Mouse (Mus musculus) heart, postnatal 4 days (tissue): ENCODE measurements at regions not wholly inside any gene's neighbourhood (a gene's known extent, or its start where the extent isn't known, plus 50 kb on each side); places are given as distances from the start of the nearest gene placed in this dataset.

Source experiments
- DNase-seq: peaks from one replicate; pipeline ENCODE4 v3.0.0; 2021

DNA sequence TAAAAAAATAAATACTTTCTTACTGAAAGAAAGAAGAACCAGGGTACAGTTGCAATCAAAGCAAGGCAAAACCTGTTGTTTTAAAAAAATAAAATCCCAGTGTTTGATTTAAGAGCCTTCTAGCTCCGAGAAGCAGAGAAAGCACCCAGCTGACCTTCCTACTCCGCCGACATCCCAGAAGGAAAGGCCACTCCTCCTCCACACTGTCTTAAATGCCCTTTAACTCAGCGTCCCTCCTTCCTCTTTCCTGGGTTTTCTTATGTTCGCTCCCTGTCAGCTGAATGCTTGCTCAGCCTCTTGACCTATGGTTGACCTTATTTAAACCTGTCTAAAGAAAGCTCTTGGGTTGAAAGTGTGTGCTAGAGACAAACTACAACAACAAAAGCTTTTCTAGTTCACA is 79.1 kb downstream of the Sptssa start:
- no peak for DNase-seq

DNA sequence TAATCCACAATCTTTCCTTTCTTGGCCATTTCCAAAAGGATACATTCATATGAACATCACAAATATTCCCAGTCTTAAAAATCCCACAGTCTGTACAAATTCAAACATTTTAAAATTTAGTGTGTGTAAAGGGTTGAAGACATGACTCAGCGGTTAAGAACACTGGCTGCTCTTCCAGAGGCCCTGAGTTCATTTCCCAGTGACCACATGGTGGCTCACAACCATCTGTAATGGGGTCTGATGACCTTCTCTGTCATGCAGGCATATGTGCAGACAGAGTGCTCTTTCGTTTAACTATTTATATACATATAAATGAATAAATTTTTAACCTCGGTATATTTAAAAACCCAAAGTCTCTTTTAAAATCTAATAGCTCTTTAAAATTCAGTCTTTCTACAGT is 79.6 kb downstream of the Sptssa start:
- no peak for DNase-seq

DNA sequence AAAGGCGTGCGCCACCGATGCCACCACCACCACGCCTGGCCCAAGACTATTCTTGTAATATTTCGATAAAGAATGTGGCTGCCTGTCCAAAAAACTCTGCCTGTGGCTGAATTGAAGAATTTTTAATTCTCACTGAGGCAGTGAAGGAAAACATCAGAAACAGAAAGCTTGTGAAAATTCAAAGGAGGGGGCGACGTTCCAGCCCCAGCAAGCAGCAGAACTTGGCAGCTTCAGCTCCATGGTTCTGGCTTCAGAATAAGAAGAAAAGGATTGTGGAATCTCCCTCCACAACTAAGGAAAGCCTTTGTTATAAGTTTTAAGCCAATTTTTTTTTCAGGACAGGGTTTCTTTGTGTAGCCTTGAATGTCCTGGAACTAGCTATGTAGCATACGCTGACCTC is 83.5 kb downstream of the Sptssa start:
- no peak for DNase-seq

DNA sequence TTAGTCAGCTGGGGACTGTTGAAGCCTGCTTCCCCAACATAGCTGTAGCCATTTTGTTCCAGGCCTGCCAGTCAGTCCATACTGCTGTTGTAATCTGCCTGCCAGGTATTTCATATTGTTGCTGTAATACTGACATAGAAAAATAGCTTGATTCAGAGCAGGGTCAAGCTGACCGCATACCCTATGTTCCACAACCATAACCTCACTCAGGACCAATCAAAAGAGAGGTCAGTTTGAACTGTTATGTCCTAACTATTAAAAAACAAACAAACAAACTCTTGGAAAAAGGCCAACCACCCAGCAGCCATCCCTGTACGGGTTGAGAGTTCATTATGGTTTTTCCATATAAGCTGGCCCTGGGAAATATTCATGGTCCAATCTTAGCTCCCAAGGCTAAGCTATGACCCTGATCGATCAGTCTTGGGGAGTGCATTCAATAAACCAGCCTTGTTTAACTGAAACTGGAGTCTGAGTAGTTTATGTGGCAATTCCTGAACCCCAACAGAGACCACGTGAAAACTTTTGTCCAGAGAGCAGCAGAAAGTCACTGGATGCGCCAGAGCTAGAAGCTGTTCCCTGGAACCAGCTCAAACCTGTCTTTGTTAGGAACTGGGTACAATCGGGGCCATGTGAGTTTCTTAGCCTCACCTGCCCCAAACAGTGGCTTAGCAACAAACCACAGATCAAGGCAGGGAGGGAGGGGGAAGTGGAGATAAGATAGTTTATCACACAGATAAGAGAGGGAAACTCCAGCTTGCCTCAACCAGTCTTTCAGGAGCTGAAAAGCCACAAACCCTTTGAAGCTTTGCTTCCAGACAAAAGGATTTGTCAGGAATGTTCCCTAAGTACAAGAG is 88.1 kb downstream of the Sptssa start:
- DNase-seq: no peak

DNA sequence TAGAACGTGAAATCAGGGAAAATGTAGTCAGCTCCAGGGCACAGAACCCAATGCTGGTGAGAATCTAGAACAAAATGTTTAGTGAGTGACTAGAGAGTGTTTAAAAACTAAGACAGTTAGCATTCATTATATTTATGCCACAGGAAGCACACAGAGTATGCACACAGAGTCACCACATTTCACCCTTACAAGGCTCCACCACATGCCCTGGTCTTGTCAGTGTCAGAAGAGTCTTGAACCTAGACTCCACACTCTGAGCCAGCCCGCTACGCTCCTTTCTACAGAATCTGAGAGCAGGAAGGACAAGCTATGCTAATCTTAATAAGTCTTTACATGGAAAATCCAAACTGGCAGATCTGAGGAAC is 89.0 kb downstream of the Sptssa start:
- DNase-seq: no peak

DNA sequence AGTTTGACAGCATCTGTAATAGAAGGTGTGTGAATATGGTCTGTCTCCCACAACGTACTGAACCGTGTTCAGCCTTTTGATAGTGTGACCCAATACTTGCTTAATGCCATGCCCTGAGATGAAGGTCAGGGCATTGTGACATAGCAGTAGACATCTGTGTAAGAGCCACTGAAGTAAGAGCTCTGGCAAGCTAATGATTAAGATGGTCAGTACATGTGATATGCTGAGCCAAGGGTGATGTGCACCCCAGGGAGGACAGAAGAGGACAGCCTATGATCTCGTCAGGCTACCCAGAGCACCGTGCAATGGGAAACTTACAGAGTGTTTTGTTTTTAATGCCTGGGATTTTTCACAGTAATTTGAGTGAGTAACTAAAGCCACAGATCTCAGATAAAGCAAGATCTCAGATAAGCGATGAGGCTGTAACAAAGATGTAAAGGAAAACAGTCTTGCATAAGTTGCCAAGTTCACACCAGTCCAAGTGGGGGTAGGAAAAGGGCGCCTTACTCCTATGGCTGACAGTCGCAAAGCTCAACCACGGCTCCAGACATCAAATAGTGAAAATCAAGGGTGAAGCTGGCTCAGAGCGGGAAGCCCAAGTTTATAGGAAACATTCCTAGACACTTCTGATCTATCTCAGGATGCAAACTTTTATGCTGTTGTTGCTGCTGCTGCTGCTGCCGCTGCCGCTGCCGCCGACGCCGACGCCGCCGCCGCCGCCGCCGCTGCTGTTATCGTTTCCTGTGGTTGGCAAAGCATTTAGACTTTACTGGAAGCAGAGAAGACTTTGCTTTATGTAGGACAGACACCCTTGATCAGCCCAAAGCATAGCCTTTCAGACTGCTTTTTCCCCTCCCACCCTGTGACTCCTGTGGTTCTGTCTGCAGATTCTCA is 89.6 kb downstream of the Sptssa start:
- DNase-seq: no peak

DNA sequence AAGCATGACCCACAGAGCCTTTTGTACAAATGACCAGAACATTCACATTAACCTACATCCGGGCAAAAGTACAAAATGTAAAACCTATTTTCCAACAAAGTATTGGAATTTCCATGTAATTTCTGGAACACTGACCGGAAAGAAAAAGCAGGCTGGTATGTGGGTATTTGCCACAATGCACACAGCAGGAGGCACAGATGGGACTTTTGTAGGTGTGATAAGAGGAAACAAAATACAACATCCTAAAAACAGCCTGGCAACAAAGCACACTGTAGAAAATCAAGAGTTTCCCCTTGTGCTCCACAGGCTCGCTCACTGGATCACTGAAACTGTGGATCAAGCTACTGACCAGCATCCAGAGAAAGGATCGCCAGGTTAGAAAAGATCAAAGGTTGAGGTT is 94.4 kb downstream of the Sptssa start:
- DNase-seq: no peak

DNA sequence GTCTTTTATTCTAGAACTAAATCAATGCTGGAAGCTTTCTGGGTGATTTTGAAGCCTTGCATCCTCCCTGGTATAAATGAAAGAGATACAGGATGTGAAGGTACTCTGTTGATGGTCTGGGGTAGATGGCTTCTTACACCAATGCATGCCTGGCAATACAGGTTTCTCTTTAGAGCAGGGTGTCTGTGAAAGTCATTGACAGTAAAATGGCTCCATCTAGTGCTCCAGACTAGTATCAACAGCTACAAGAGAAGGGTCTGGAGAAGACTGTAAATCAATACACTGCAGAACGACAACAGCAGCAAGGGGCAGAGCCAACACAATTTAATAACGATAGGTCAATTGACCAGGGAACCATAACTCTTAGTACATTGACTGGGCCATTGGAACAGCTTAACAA is 98.3 kb downstream of the Sptssa start:
- peak; percentile 12 for DNase-seq

DNA sequence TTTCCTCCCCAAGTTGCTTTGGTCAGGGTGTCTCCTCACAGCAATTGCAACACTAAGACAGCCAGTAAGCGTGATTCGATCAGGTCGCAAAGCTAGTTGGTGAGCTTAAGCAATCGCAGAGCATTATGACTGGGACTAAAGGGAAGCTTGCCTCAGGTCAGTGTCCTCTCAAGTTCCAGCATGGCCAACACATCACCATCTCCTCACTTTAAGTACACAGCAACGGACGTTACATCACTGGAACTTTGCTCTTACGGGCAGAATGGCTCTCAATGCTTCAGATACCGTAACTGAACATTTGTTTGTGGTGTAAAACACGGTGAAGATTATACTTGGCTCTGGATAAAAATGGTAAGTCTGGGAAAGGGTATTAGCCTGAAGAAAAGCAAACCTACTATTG is 106.7 kb downstream of the Sptssa start:
- no peak for DNase-seq

DNA sequence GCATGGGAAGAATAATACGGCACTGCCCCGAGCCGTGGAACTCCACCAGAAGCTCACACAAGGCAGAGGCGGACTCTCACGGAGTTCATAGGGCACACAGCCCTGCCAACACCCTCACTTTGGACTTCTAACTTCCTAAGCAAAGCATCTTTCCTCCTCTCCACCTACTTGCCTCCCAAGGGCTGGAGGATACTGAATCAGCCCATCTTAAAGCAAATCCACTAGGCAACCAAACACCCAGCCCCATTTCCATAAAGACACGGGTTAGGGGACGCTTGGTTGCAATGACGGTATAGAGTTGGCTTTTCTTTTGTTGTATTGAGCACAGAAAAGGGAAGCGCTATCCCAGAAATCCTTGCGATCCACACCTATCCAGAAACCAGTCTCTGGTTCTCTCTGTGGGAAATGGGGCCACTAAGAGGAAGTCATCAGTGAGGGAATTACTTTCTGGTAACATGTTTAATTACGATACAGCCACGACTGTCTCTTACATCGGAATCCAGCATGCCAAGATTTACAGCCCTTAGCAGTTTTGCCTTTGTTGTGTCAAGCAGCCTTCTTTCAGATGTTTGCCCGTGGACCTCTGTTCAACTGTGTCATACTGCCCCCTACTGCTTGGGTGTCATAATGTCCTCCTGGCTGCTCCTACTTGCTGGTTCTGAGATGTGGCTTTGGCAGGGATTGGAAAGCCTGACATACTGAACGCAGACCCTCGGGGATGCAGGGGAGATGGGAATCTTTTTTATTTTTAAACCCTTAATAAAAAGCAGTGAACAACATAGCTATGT is 110.4 kb downstream of the Sptssa start:
- DNase-seq: peak; percentile 87

DNA sequence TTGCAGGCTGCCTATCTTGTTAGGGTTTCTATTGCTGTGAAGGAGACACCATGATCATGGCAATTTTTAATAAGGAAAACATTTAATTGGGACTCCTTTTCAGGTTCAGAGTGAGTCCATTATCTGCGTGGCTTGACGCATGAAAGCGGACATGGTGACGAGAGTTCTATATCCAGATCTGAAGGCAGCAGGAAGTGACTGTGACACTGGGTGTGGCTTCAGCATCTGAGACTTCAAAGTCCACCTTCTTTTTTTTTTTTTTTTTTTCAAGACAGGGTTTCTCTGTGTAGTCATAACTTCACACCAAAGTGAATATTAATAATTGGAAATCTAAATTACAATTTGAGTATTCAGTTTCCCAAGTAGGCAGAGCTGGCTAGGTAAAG is 118.1 kb downstream of the Sptssa start:
- no peak for DNase-seq

DNA sequence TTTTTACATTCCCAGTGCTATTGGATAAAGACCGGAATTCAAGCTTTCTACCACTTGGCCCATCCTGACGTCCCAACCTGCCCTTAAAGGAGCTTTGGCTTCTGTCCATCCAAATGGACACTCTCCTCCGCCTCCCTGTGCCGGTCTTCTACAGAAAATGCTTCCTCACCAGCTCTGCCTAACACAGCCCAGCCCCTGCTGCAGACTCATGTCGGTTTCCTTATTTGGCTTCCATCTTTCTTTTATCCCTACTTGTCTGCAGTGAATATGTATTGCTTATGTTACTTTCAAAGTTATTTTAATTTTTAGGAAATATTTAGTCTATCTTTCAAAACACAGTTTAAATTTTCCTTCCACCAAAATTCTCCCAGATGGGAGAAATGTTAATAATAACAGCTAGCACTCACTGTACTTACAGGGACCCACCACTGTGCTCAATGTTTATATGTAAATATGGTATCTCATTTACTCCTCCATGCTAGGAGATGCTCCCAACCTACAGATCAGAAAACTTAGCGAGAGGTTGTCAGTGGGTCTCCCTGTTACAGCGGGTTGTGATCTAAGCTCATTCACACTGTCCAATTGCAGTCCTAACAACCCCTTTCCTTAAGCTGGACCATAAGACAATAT is 118.6 kb downstream of the Sptssa start:
- no peak for DNase-seq

DNA sequence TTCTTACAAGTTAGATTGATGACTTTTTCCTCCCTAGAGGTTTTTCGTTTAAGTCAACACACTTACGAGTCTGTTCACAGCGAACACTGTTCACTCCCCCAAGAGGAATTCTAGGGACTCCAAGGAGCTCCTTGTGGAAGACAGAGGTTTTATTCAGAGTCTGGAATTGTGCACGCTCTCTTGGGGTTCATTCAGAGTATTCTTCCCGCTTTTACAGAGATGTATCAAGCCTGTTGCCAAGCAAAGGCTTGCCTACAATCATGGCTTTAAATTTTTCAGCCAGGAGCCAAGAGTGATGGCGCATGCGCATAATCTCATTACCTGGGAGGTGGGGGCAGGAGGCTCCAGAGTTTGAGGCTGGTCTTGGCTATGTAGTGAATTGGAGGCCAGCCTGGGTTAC is 119.4 kb downstream of the Sptssa start:
- DNase-seq: no peak

DNA sequence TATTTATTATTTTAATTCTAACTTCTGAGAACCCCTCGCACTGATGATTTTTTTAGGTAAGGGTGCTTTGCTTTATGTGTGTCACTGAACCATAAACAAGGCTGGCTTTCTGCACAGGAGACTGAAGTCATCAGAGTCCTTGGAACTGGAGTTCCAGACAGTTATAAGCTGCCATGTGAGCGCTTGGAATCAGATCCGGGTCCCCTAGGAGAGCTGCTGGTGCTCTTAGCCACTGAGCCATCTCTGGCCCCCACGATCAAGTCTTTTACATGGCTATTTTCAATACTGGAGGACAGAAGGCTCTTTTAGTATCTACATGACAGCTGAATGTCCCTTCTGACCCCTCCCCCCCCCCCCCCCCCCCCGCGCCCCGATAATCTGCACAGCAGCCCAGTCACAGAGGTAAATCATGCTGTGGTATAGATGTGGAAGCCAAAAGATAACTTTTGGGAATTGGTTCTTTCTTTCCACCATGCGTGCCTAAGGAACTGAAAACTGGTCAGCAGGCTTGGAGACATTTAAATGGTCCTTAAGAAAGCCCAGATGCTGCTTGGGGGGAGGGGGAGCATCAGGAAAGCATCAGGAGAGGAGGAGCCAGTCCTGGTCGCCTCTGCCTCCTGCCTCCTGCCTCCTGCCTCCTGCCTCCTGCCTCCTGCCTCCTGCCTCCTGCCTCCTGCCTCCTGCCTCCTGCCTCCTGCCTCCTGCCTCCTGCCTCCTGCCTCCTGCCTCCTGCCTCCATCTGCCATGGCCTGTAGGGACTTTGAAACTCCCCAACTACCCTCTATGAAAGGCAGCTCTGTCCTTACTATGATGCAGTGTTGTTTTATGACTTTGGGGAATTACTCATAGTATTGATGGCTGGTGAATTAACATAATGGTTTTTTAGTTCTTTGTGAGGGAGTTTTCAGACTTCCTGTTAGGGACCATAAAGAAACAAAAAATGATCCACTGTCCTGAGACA is 120.5 kb downstream of the Sptssa start:
- no peak for DNase-seq

DNA sequence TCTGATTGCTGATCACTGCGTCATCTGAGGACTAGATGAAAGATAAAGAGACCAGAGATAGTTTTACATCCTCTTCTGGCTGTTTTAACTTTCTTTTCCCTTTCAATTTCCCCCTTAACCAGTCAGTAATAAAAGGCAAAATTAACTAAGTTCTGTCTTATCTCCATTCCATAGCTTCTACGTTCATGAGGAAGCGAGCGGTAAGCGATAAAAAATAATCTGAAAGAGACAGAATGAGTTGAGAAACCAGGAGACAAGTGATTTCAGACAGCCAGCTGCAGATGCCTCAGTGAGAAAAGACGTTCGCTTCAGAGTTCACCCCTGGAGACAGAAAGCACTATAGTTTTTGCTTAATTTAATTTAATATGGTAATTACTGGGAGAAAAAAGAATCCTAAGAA is 121.5 kb downstream of the Sptssa start:
- no peak for DNase-seq

DNA sequence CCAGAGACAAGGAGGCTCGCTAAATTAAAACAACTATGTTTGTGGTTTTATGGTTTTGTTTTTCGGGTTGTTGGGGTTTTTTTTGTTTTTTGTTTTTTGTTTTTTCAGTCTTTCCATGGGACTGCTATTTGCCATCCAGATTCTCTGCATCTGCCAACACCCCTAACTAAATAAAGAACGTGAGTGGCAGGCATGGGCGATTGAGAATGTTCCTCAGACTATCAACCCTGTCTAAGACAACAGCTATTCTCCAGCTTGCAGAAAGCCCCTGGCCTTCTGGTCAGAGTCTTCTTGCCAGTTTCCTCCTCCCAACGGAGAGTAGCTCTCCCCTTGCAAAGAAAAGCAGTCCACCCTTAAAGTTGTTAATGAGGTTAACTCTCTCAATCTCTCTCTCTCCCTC is 123.2 kb downstream of the Sptssa start:
- DNase-seq: no peak

DNA sequence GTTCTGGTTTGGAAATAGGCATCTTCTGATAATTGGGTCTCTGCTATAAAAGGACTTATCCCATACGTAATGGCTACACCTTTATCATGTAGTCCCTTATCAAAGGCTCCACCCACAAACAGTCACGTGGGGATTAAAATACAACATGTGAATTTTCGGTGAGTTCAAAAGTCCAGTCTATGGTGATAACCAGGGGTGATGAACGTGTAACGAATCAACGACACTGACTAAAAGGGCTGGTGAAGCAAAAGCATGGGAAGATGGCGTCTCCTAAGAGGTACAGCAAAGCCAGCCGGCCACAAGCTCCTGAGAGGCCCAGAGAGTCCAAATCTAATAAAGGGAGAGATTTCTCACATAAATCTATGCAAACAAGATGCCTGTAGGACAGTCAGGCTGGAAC is 124.3 kb downstream of the Sptssa start:
- no peak for DNase-seq

DNA sequence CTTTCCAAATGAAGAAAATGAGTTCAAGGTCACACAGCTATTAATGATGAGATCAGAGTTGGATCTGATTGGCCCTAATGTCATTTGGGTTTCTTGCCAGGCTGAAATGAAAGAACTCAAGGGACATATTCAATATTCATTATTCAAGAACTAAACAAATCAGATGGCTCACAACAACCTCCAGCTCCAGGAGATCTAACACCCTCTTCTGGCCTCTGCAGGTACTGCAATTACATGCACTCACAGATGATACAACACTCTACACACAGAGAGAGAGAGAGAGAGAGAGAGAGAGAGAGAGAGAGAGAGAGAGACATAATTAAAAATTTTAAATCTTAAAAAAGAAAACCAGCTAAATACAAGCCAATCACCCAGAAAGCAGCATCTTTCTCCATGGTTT is 128.3 kb downstream of the Sptssa start:
- DNase-seq: peak; percentile 27

DNA sequence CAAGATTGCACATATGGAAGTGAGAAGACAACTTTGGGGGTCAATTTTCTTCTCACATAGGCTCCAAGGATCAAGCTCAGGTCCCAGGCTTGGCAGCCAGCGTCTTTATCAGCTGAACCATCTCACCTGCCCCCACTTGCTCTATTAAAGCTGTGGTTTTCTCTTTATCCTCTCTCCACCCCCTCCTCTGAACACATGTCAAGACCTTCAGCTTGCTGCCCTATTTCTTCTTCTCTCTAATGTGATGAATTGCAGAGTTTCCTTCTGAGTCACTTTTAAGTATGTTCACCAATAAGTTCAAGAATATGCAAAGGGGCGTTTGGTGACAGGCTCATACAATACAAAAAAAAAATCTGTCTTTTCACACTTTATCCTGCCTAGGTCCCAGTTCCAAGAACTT is 128.8 kb downstream of the Sptssa start:
- DNase-seq: no peak

DNA sequence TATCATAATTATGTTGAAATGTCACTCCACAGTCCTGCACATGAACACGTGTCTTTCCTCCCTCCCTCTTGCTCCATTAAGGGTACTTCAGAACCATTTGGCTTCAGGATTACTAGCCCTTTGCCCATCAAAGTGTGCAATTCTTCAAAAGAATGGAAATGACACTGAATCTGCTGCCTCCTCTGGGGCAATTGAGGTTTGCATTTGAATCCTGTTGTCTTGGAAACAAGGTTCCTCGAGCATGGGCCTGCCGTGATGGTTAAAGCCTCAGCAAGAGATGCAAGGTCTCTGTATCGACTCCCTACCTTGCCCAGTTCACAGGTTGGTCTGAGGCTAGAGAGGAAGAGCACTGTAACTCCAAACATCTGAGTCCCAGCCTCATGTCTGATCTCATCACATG is 136.0 kb downstream of the Sptssa start:
- DNase-seq: no peak

DNA sequence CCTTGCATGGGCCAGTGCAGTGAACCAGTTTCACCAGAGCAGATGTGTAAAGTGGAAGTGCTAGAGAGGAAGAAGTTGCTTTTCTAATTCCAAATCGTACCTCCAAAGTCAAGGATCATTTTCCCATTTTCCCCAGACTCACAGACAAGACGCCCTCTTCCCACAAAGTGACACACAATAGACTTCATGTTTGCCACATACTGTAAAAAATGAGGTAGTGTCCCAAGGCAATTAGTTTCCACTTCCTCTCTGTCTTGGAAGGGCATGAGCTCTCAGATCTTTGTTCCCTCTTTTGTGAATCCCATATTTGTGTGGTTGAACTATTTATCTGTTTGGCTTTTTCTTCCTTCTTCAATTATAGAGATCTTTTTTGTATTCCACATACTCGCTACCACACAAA is 137.0 kb downstream of the Sptssa start:
- no peak for DNase-seq
